Mouse (Mus musculus) liver, embryonic 11.5 days (tissue): ENCODE data around the gene Kdelr2. TPM values are rescaled to one million over a fixed set of nuclear protein-coding genes. Genes with fewer than 3 reads are reported as not detected.

Experiments
- ATAC-seq: fragments of 200-750 bp; cut with Nextera tagmentation; replicated peaks from 2 replicates; pipeline ENCODE4 v1.8.0; 2017; ENCODE audit warnings: moderate number of reproducible peaks, mild to moderate bottlenecking, moderate TSS enrichment, moderate library complexity; ENCODE audit not compliant: low FRiP score
- DNase-seq: peaks from one replicate; pipeline ENCODE4 v3.0.0-alpha.2; 2017; ENCODE audit warnings: low spot score
- H3K27ac ChIP-seq: fragments of 300-500 bp; sonication (generic); 2 replicates; pipeline ENCODE4 v1.5.1; 2014; ENCODE audit warnings: mild to moderate bottlenecking, low read depth, low read length, control low read depth
- H3K27me3 ChIP-seq: fragments of 300-500 bp; sonication (generic); replicated peaks from 2 replicates; pipeline ENCODE4 v1.6.1; 2014; ENCODE audit warnings: low read length, mixed read lengths; ENCODE audit not compliant: control insufficient read depth, insufficient read depth
- H3K36me3 ChIP-seq: fragments of 300-500 bp; sonication (generic); 2 replicates; pipeline ENCODE4 v1.6.1; 2014; ENCODE audit warnings: mild to moderate bottlenecking, low read length, moderate library complexity, mixed read lengths; ENCODE audit not compliant: control insufficient read depth, insufficient read depth
- H3K4me1 ChIP-seq: fragments of 300-500 bp; sonication (generic); replicated peaks from 2 replicates; pipeline ENCODE4 v1.6.1; 2014; ENCODE audit warnings: low read length, mixed read lengths; ENCODE audit not compliant: control insufficient read depth, insufficient read depth
- H3K4me2 ChIP-seq: fragments of 300-500 bp; sonication (generic); 2 replicates; pipeline ENCODE4 v1.6.1; 2014; ENCODE audit warnings: mild to moderate bottlenecking, control low read depth, moderate library complexity
- H3K4me3 ChIP-seq: fragments of 300-500 bp; sonication (generic); 2 replicates; pipeline ENCODE4 v1.5.1; 2014; ENCODE audit warnings: low read depth, low read length, control low read depth
- H3K9ac ChIP-seq: fragments of 300-500 bp; sonication (generic); 2 replicates; pipeline ENCODE4 v1.6.1; 2014; ENCODE audit warnings: low read depth, low read length, control low read depth
- H3K9me3 ChIP-seq: fragments of 300-500 bp; sonication (generic); 2 replicates; pipeline ENCODE4 v1.6.1; 2016; ENCODE audit warnings: low read length, inconsistent platforms, mixed read lengths; ENCODE audit not compliant: control insufficient read depth
- WGBS: fragments of 180-500 bp; shearing (Covaris S2); extraction: QIAGEN DNeasy Blood & Tissue Kit; methylation state at CpG from one replicate; pipeline ENCODE4 v1.1.7; 2014; 5-methylcytosine and 5-hydroxymethylcytosine counted together
- polyA plus RNA-seq: library from polyadenylated mRNA; unstranded; fragments of >200 nt; fragmentation: Nextera tagmentation; extraction: Ambion mirVana; gene quantifications from 2 replicates; pipeline ENCODE4 v1.2.1, GENCODE M21; 2014

Kdelr2 gene
- polyA plus RNA-seq, 1 experiment from 2014 or later, result 236 TPM

DNA sequence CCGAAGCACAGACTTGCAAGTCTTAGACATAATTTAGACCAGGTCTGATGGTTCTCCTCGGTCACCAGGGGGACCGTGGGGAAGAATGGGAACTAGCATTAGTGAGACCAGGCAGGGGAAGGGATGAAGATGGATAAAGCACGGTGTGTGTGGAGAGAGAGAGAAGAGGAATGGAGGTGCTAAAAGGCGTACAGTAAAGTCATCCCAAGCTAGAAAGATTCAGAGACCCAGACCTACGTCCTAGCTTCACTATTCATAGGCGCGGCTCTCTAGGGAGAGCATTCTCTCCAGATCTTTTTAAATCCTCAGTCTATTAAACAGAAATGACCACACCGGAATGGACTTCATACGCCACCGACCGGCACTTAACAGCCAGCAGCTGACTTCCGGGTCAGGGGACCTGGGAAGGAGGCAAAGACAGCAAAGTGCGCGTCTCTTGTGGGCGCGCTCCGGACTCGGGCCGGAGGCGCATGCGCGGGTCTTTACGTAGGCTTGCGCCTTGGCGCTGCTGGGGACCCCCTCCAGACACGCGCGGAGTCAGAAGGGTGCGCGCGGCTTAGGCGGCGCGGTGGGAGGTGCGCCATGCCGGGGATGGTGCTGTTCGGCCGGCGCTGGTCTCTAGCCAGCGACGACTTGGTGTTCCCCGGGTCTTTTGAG lies 60.6 kb downstream of the Kdelr2 start, which contains the start of gene Daglb:
Gene Daglb (plus strand): TSS at position 485 of the 657 bp plus-strand sequence.
- peak within 1 kb of the TSS; percentile 62 for H3K4me3 ChIP-seq
- peak within 1 kb of the TSS; percentile 78 for H3K9ac ChIP-seq
- H3K9me3 ChIP-seq, result no peaks in the 10 kb centered on the region
- no peaks in the 10 kb centered on the region for H3K27me3 ChIP-seq
- H3K36me3 ChIP-seq, result peaks cover 8% of the 10 kb centered on the region; the same call in 1 of the 2 replicates
- WGBS, result 4% methylated on average over 43 of the region's 43 CpGs
- peak within 1 kb of the TSS; percentile 84 for H3K4me2 ChIP-seq
- DNase-seq (peak; percentile 84), ATAC-seq (peak; percentile 96)
- peaks cover 15% of the 10 kb centered on the region for H3K4me1 ChIP-seq
- H3K27ac ChIP-seq, result peak within 1 kb of the TSS; percentile 8; the same call in 1 of the 2 replicates

DNA sequence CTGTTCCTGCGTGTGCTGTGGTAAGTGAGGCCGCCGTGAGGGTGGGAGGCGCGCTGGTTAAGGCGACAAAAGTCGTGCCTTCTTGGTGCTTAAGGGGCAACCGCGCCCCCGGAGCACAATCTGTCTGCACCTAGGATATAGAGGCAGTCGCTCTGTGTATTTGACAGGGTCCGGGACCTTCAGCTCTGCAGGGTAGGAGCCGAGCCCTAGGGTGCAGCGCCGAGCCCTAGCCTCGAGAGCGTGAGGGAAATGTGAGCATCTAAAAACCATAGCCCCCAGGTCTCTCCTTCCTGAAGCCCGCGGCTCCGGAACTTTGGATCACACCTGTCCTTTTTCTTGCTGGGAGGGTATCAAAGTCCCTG lies 61.1 kb downstream of the Kdelr2 start:
- H3K4me2 ChIP-seq, result peak overlapping the region; percentile 84
- peak overlapping the region; percentile 78 for H3K9ac ChIP-seq
- ATAC-seq, result peak; percentile 67
- H3K27me3 ChIP-seq, result no peaks in the 10 kb centered on the region
- WGBS, result under 1% methylated on average over 20 of the region's 20 CpGs
- H3K4me3 ChIP-seq, result peak overlapping the region; percentile 62
- H3K36me3 ChIP-seq, result peaks cover 11% of the 10 kb centered on the region; the same call in 1 of the 2 replicates
- H3K4me1 ChIP-seq, result peaks cover 15% of the 10 kb centered on the region
- no peaks in the 10 kb centered on the region for H3K9me3 ChIP-seq
- no peak for DNase-seq
- 0 out of 2 replicates have a peak overlapping the region, but pooled peaks have one; percentile 0 for H3K27ac ChIP-seq

DNA sequence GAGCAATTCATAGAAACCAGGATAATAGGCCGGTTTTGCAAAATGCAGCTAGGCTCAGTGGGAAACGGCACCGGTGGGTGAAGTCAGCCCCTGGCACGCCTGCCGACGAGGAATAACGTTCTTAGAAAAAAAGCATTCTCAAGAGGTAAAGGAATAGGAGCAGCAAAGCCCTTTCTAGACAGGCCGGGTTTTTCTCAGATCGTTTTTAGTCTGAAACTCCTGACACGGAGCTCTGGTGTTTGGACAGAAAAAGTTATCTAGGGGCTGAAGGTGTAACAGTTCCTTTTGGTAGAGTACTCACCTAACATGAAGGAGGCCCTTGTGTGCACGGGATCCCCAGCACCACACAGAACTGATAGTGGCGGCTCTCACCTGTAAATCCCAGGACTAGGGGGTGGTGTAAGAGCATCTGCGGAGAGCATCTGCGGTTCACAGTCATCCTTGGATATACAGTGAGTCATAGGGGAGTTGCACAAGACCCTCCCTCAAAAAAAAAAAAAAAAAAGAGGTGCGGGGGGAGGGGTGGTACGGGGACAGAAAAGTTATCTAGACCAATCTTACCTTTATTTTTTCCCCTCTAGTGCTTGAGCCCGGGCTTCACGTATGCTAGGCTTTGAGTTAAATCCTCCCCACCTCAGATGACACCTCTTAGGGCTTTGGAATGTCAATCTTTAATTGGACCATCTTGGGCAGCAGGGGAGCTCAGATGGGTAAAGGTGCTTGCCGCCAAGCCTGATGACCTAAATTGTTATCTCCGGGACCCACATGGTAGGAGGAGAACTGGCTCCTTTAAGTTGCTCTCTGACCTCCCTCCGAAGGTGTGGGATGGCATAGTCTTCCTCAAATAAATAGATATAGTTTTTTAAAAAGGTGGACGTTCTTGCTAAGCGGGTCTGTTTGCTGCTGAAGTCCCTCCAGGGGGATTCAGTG lies 61.8 kb downstream of the Kdelr2 start:
- Histone ChIP-seq H3K27ac (no peak overlapping the region), H3K4me2 (peak overlapping the region; percentile 84), H3K36me3 (peaks cover 11% of the 10 kb centered on the region; the same call in 1 of the 2 replicates), H3K4me3 (peak overlapping the region; percentile 62), H3K9ac (peak overlapping the region; percentile 78), H3K9me3 (no peaks in the 10 kb centered on the region), H3K4me1 (peaks cover 15% of the 10 kb centered on the region), H3K27me3 (no peaks in the 10 kb centered on the region)
- WGBS, result 23% methylated on average over 23 of the region's 23 CpGs
- peak; percentile 65 for ATAC-seq
- DNase-seq, result peak; percentile 33

GRCm38 (mm10) chr5:143466891-143467669 lies 63.4 kb downstream of the Kdelr2 start:
- H3K9me3 ChIP-seq, result no peaks in the 10 kb centered on the region
- H3K36me3 ChIP-seq, result peaks cover 12% of the 10 kb centered on the region; the same call in 1 of the 2 replicates
- DNase-seq, result peak; percentile 24
- no peak overlapping the region for H3K4me3 ChIP-seq
- H3K9ac ChIP-seq, result no peak overlapping the region
- no peak for ATAC-seq
- no peak overlapping the region for H3K27ac ChIP-seq
- WGBS, result 86% methylated on average over 23 of the region's 23 CpGs
- H3K4me1 ChIP-seq, result peaks cover 15% of the 10 kb centered on the region
- no peaks in the 10 kb centered on the region for H3K27me3 ChIP-seq
- no peak overlapping the region for H3K4me2 ChIP-seq

DNA sequence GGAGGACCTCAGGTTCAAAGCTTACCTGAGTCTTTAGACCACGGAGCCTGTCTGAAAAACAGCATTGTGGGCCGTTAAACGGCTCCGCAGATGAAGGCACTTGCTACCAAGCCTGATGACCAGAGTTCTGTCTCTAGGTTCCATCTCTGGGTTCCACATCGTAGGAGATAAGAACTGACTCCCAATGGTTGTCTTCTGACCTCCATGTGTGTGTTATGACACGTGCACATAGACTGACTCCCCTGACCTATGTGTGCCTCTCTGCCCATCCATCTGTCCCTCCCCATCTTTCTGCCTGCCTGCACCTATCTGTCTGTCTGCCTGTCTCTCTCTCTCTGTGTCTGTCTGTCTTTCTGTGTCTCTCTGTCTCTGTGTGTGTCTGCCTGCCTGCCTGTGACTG lies 64.3 kb downstream of the Kdelr2 start:
- H3K27ac ChIP-seq, result no peak overlapping the region

GRCm38 (mm10) chr5:143469628-143470027 lies 66.0 kb downstream of the Kdelr2 start:
- 93% methylated on average over 8 of the region's 8 CpGs for WGBS
- Histone ChIP-seq H3K36me3 (peaks cover 22% of the 10 kb centered on the region; the same call in 1 of the 2 replicates), H3K4me1 (peaks cover 11% of the 10 kb centered on the region), H3K4me2 (no peak overlapping the region), H3K27me3 (no peaks in the 10 kb centered on the region), H3K4me3 (no peak overlapping the region), H3K9ac (no peak overlapping the region), H3K9me3 (no peaks in the 10 kb centered on the region), H3K27ac (no peak overlapping the region)
- ATAC-seq (no peak), DNase-seq (peak; percentile 27)

More for the DNA sequence above, 64.3 kb downstream of the Kdelr2 start:
- Histone ChIP-seq H3K36me3 (peaks cover 14% of the 10 kb centered on the region; the same call in 1 of the 2 replicates), H3K9ac (no peak overlapping the region), H3K4me2 (no peak overlapping the region), H3K27me3 (no peaks in the 10 kb centered on the region), H3K4me1 (peaks cover 15% of the 10 kb centered on the region), H3K4me3 (no peak overlapping the region), H3K9me3 (no peaks in the 10 kb centered on the region)
- DNase-seq (peak; percentile 7), ATAC-seq (no peak)
- WGBS, result 86% methylated on average over 6 of the region's 6 CpGs

- no peaks in the 10 kb centered on the region for H3K9me3 ChIP-seq
- H3K27ac ChIP-seq, result no peak overlapping the region
- peaks cover 11% of the 10 kb centered on the region; the same call in 1 of the 2 replicates for H3K4me1 ChIP-seq
- H3K27me3 ChIP-seq, result no peaks in the 10 kb centered on the region
- no peak overlapping the region for H3K4me2 ChIP-seq
- H3K4me3 ChIP-seq, result no peak overlapping the region
- DNase-seq, result peak; percentile 33
- peaks cover 30% of the 10 kb centered on the region for H3K36me3 ChIP-seq
- 71% methylated on average over 15 of the region's 15 CpGs for WGBS
- no peak overlapping the region for H3K9ac ChIP-seq
- ATAC-seq, result no peak
Observed at GRCm38 (mm10) chr5:143470421-143471164, 67.0 kb downstream of the Kdelr2 start.
